Comparison of ENCODE assay signal across 8 mouse cellular contexts in genomic region chr10:121586675-121587370, GRCm38 (mm10). TPM values are rescaled to one million over a fixed set of nuclear protein-coding genes. Genes with fewer than 3 reads are reported as not detected.
A peak's percentile ranks its signal among the peaks of the same experiment; 100 is the strongest.
DNase-seq lines count a peak whose midpoint lies in the region; ATAC-seq lines count a peak whose summit lies in the region.

TSS of gene Tbk1 (minus strand) at chr10:121586787.

- peak within 1 kb of the TSS; percentile 96 for H3K9ac ChIP-seq in heart, embryonic 13.5 days
- H3K9ac ChIP-seq in liver, embryonic 13.5 days = peak within 1 kb of the TSS; percentile 91
- H3K9ac ChIP-seq in stomach, embryonic 16.5 days (ENCODE audit: low read length) = peak within 1 kb of the TSS; percentile 96

- H3K27me3 ChIP-seq in heart, embryonic 13.5 days (replicated peaks) = no peaks in the 10 kb centered on the region
- no peaks in the 10 kb centered on the region for H3K27me3 ChIP-seq in liver, embryonic 13.5 days
- H3K27me3 ChIP-seq in stomach, embryonic 16.5 days (ENCODE audit: control insufficient read depth, insufficient read depth, low read length) = no peaks in the 10 kb centered on the region

- peaks cover 50% of the 10 kb centered on the region for H3K36me3 ChIP-seq in heart, embryonic 13.5 days
- peaks cover 45% of the 10 kb centered on the region for H3K36me3 ChIP-seq in liver, embryonic 13.5 days
- H3K36me3 ChIP-seq in stomach, embryonic 16.5 days (ENCODE audit: control insufficient read depth, insufficient read depth, low read length) = peaks cover 7% of the 10 kb centered on the region

- H3K4me2 ChIP-seq in heart, embryonic 13.5 days = peak within 1 kb of the TSS; percentile 83
- H3K4me2 ChIP-seq in liver, embryonic 13.5 days = peak within 1 kb of the TSS; percentile 78
- H3K4me2 ChIP-seq in stomach, embryonic 16.5 days (ENCODE audit: low read depth, low read length) = peak within 1 kb of the TSS; percentile 63

- WGBS in heart, embryonic 13.5 days = under 1% methylated on average over 56 of the region's 58 CpGs
- WGBS in liver, embryonic 13.5 days (ENCODE audit: insufficient replicate concordance) = under 1% methylated on average over 58 of the region's 58 CpGs
- under 1% methylated on average over 57 of the region's 58 CpGs for WGBS in stomach, embryonic 16.5 days

- peaks cover 20% of the 10 kb centered on the region for H3K4me1 ChIP-seq in heart, embryonic 13.5 days
- H3K4me1 ChIP-seq in liver, embryonic 13.5 days (replicated peaks) = peaks cover 47% of the 10 kb centered on the region
- peaks cover 9% of the 10 kb centered on the region for H3K4me1 ChIP-seq in stomach, embryonic 16.5 days (ENCODE audit: control insufficient read depth, insufficient read depth, low read length)

- H3K9me3 ChIP-seq in heart, embryonic 13.5 days = no peaks in the 10 kb centered on the region
- no peaks in the 10 kb centered on the region for H3K9me3 ChIP-seq in liver, embryonic 13.5 days (replicated peaks)
- no peaks in the 10 kb centered on the region for H3K9me3 ChIP-seq in stomach, embryonic 16.5 days (replicated peaks; ENCODE audit: control insufficient read depth, low read length)

- H3K27ac ChIP-seq in heart, embryonic 13.5 days (replicated peaks) = peak within 1 kb of the TSS; percentile 84
- peak within 1 kb of the TSS; percentile 85 for H3K27ac ChIP-seq in liver, embryonic 13.5 days
- peak within 1 kb of the TSS; percentile 59 for H3K27ac ChIP-seq in stomach, embryonic 16.5 days (ENCODE audit: low read length)

- peak; percentile 95 for DNase-seq in CD4-positive helper T cell, adult 2 months (ENCODE audit: low read depth, low spot score)
- DNase-seq in brain, embryonic 18.5 days (ENCODE audit: low read depth, low spot score) = peak; percentile 69
- DNase-seq in kidney, postnatal 14 days = peak; percentile 97
- peak; percentile 92 for DNase-seq in liver, embryonic 13.5 days
- DNase-seq in neural tube, embryonic 10.5 days (ENCODE audit: extremely low spot score, low spot score) = peak; percentile 89

- peak within 1 kb of the TSS; percentile 91 for H3K4me3 ChIP-seq in heart, embryonic 13.5 days
- H3K4me3 ChIP-seq in liver, embryonic 13.5 days (replicated peaks) = peak within 1 kb of the TSS; percentile 95
- H3K4me3 ChIP-seq in stomach, embryonic 16.5 days (replicated peaks; ENCODE audit: low read length) = peak within 1 kb of the TSS; percentile 86

- ATAC-seq in erythroid progenitor cell, adult 5-6 weeks (replicated peaks; ENCODE audit: low FRiP score, poor library complexity, severe bottlenecking) = peak; percentile 94
- ATAC-seq in heart, embryonic 13.5 days (ENCODE audit: extremely low read depth, insufficient number of reproducible peaks, low FRiP score, low TSS enrichment) = peak; percentile 99
- peak; percentile 97 for ATAC-seq in liver, embryonic 13.5 days (ENCODE audit: low read depth)
- peak; percentile 99 for ATAC-seq in stomach, embryonic 16.5 days (ENCODE audit: insufficient read depth, low FRiP score)

RNA-seq across cellular contexts. Expression of gene Tbk1, which starts in this region (rescaled TPM):
- 44.0 and 53.2 TPM in 2 replicates for total RNA-seq in erythroid progenitor cell, adult 5-6 weeks (2015; ENCODE audit: low replicate concordance)
- 75.9 and 109 TPM in 2 replicates for total RNA-seq in erythroid progenitor cell, adult 5-6 weeks (2017; ENCODE audit: low replicate concordance)
- 20.6 and 21.8 TPM in 2 replicates for polyA plus RNA-seq in heart, embryonic 13.5 days (2015; fragmentation: Nextera tagmentation; extraction: Ambion mirVana)
- 18.4 and 22.7 TPM in 2 replicates for polyA plus RNA-seq in liver, embryonic 13.5 days (2015; fragmentation: Nextera tagmentation; extraction: Ambion mirVana)
- polyA plus RNA-seq in stomach, embryonic 16.5 days (2015; fragmentation: Nextera tagmentation; extraction: Ambion mirVana) = 34.2 and 36.7 TPM in 2 replicates

Comparison
In these comparisons a context has a peak if more than half of its experiments do, and no peak if none do; other contexts are left out.
1. Peak in every context shown above with its lines: DNase-seq, ATAC-seq, H3K4me3 ChIP-seq and H3K27ac ChIP-seq.